Mouse (Mus musculus): ENCODE measurements around the gene Arhgef10l.

Gene Arhgef10l

DNA sequence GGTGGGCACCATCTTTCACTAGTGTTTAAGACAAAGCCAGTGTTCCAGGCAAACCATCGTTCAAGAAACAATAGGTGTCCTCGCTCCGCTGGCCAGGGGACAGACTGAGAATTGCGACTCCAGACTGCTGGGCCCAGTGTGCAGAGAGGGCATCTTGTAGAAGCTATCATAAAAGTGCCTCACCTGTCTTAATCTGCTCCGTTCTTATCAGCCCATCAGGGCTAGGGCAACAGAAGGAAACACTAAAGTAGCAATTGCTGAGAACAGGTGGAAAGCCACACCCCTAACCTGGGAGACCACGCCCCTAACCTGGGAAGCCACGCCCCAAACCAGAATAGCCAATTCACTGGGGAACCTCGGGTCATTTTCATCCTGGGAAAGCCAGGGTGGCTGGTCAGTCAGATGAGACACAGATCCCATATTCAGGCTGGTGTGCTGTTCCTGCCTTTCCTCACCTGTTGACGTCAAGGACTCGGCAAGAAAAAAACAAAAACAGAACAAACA is 140.1 kb downstream of the Arhgef10l start:
- DNase-seq (ENCODE audit: low spot score in 2 of 2): no peak

DNA sequence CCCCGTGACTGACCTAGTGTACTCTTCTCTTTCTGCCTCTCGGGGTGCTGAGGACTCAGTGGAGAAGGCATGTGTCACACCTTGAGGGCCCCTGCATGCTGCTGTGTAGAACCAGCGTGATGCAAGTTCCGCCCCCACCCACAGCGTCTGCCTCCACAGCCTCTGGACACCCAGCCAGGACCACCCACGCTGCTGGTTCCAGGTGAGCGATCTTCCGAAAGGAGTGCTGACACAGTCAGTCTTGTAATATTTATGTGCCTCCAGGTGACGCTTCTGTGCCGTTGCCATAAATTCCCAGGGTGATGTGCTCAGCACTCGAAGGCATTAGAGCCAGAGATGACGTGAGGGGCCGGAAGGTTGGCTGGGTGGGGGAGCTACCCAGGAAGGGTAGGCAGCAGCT is 140.9 kb downstream of the Arhgef10l start:
- DNase-seq (ENCODE audit: low spot score in 2 of 2): no peak

DNA sequence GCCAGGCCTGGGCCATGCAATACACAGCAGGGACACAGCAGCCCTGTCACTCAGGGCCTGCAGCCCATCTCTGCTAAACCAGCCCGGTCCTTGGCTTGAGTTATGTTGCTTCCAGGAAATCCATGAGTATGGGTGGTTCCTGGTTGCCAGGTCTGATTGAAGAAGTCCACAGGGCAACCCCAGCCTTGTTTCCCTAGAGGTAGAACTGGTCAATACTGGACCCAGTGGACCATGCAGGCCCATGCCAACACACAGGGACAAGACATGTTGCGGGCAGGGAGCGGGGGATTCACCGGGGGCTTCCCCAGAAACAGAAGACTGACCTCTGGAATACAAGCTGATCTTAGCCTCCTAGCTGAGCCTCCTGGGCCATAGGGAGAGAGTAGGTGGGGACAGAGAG is 142.9 kb downstream of the Arhgef10l start:
- no peak for DNase-seq (ENCODE audit: low spot score in 2 of 2)

DNA sequence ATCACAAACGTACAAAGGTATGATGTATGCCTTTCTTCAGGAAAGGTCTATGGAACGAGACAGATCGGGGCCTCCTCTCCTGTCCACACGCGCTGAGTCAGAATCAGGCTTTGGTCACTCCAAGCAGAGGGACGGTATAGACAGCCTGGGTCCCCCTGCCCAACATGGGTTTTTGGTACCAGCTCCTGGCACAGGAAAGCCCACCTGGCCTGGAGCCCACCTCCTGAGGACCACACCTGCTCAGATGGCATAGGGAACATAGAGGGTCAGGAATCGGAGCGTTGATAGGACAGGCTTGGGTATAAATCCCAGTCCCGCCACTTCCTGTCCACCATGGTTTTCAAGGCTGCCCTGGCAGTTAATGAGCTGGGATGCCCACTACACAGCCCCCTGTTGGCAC is 145.1 kb downstream of the Arhgef10l start:
- no peak for DNase-seq (ENCODE audit: low spot score in 2 of 2)

DNA sequence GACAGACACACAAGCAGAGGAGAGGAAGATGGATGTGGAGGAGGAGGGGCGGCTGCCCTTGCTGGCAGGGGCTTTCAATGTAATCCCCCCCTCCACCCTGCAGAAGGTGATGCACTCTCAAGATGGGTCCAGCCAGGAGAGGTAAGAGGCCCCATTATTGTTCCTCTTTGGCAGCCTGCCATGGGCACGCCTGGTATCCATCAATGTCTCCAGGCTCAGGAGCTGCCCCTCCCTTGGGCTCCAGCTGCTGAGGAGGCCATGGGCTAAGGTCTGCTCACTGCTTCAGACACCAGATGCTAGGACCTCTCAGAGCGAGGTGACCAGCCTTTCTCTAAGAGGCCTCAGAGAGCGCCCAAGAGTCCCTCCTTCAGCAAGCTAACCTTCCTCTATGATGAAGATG is 152.0 kb downstream of the Arhgef10l start:
- no peak for DNase-seq (ENCODE audit: low spot score in 2 of 2)

DNA sequence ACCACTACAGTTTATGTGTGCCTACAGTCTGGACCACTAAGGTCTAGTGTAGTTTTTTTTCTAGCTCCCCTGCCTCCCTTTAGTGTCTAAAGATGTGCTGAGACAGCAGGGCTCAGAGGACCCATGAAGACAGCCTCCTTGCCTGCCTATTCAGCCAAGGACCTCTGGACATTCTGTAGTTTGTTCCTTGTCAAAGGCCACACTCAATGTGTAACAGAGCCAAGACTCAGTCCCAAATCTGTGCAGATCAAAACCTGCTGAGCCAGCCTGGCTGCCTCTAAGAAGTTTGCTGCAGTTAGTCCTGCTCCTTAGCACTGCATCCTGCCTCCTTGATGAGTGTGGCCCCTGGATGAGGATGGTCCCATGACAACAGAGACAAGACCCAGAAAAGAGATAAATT is 156.0 kb downstream of the Arhgef10l start:
- no peak for DNase-seq (ENCODE audit: low spot score in 2 of 2)

DNA sequence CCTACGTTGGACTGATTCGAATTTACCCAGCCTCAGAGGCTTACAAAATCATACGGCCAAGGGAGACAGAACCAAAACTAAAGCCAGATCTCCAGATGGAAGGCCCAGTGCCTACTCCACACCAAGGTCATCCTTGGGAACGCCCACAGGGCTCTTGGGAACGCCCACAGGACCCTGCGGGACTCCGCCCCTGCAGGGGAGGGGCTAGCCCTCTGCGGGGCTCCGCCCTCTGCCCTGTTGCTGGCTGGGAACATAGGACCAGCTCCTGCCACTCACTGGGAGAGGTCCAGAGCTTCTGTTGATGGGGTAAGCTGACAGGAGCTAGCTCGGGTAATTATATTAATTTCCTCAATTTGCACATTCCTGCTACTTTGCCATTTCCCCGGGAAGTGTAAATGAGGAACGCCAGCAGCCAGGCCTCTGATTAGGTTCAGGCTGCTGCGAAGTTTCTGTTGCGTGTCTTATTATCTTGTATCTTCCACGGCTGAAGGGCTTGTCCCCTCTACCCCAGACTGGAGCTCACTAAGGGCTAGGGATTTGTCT is 158.6 kb downstream of the Arhgef10l start:
- DNase-seq (ENCODE audit: low spot score in 2 of 2): no peak

DNA sequence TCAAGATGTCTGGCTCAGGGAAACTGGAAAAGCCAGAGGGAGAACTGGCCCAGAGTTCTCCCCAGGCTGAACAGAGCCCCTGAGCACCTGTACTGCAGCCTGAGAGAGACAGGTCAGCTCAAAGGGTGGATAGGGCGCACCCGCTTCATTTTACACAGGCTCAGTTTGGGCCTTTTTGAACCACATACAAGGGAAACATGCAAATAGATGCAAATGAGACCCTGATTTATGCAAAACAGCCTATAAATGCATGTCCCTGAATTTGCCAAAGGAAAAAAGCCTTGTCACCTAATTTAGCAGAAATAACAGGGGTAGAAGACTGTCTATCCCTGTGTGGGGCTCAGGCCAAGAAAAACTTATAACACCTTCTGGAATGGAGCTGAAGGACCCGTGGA is 160.2 kb downstream of the Arhgef10l start:
- DNase-seq (ENCODE audit: low spot score in 2 of 2): no peak

DNA sequence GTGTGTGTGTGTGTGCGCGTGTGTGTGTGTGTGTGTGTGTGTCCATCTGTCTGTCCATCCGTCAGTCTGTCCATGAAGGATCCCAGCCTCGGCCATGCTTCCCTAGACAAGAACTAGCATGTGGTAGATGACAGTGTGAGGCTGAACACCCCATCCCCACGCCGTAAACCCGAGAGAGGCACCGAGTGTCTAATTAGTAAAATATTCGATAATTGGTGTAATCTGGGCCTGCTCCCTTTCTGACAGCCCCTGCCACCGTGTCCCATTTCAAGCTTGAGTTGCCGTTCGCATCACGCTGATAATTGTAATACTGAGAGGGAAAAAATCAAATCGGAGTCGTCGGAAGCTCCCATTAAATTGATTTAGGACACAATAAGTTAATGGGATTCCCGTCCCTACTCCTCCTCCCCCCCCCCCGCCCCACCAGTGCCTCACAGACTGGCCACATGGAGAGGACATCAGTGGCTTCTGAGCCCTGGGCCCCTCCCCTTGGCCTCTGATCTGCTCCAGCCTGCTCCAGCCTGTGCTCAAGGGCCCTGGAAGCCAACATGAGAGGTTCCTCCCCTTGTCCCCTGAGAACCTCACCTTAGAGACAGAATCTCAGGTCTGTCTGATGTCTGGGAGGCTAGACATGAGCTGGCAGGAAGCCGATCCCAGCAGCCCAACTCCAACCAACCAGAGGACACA is 160.7 kb downstream of the Arhgef10l start:
- DNase-seq (ENCODE audit: low spot score in 2 of 2): no peak

DNA sequence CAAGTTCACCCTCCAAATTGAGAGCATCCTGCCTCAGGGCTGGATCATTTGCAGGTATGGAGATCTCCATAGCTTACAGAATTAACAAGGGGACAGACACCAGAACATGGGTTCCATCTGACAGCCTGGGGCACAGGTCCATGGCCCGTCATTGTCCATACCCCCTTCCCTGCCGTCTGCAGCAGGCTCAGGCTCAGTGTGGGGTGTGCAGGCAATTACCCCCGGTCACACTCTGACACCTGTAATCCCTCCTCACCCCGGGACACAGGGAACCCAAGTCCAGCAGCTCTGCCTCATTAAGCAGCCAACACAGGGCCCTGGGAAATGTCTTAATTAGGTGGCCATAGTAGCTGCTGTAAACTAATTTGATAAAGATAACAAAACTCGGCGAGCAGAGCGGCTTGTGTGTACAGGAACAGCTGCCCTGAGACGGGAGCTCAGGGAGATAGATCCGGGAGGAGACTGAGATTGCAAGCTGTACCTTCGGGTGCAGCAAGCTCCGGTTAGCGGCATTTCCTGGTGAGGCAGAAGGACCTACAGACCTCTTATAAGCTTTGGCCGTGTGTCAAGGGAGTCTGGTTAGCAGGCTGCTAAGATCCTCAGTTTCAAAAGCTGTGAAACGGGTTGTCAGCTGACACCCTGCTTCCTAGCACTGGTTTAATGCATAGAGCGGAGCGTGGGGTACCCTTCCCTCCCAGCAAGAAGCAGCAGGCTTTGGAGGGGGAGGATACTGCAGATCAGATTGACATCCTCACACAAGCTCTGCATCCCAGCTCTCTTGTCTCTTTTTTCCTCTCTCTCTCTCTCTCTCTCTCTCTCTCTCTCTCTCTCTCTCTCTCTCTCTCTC is 161.5 kb downstream of the Arhgef10l start:
- DNase-seq (ENCODE audit: low spot score in 2 of 2): no peak

DNA sequence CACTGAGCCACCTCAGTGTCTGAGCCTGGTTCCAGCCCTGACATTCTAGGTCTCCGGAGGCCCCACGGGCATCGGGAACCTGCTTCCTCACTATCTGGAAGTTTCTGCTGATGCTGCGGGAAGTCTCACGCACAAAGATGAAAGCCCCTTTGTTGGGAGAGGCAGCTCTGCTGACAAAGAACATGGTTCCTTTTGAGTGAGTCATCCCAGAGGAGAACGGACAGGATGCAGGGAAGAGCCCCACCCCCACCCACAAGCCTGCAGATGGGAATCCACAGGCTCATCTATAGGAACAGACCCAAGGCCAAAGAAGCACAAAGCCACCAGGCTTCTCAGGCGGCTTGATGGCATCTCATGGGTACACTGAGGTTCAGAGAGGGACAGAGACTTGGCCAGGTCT is 165.0 kb downstream of the Arhgef10l start:
- DNase-seq (ENCODE audit: low spot score in 2 of 2): no peak

DNA sequence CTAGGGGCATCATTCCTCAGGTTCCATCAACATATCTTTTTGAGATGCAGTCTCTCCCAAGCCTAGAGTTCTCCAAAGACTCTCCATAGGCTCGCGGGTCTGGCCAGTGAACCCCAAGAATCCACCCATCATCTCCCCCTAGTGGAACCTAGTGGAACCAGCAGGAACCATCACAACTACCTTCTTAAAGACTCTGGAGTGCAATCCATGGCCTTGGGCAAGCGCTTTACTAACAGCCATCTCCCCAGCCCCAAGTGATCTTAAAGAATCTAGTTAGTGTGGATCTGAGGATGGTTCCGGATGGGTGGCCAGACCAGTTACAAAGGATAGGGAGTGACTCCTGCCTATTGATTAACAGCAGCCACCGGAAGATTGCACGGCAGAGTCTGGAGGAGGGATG is 166.2 kb downstream of the Arhgef10l start:
- no peak for DNase-seq (ENCODE audit: low spot score in 2 of 2)

DNA sequence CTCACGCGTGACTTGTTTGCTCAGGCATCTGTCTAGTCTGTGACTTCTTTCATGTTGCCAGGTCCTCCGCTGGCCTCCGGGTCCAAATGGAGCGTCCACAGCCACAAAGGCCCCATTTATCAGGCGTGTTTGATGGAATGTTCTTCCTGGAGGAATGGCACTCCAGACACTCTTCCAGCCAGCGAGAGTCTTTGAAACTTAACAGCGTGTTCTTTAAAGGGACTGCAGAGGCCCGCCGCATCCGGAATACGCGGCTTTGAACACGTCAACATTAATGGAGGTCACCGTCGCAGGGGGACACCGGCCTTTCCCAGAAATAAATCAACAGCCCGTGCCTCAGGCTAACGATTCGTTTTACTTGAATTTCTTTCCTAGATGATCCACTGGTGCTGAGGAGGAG is 168.6 kb downstream of the Arhgef10l start:
- DNase-seq (ENCODE audit: low spot score in 2 of 2): no peak

DNA sequence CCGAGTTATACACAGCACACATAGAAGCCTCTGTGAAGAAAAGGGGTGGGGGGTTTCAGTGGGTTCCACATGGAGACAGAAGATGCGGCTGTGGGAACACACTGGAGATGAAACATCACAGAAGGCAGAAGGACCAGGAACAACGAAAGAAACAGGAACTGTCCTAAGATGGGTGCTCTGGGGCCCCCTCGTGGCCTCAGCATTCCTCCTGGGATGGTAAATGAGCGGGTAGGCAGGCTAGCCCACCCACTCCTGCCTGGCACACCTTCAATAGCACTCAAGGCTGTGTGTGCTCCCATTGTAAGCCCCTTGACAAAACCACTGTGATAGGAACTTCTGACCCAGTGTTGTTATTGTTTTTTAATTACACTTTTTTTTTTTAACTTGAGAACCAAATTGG is 174.3 kb downstream of the Arhgef10l start:
- no peak for DNase-seq (ENCODE audit: low spot score in 2 of 2)

DNA sequence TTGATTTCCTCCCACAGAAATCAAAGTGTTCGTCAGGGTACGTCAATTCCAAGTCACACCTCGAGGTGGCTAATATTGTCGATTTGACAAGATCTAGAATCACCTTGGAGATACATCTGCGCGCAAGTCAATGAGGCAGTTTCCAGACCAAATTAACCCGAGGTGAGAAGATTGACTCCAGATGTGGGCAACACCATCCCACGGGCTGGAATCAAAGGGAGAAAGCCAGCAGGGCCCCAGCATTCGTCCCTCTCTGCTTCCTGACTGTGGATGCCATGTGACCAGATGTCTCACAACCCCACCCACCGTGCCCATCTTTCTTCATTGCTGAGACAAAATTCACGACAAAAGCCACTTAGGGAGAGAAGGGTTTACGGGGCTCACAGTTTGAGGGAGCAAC is 180.4 kb downstream of the Arhgef10l start:
- DNase-seq (ENCODE audit: low spot score in 2 of 2): no peak

DNA sequence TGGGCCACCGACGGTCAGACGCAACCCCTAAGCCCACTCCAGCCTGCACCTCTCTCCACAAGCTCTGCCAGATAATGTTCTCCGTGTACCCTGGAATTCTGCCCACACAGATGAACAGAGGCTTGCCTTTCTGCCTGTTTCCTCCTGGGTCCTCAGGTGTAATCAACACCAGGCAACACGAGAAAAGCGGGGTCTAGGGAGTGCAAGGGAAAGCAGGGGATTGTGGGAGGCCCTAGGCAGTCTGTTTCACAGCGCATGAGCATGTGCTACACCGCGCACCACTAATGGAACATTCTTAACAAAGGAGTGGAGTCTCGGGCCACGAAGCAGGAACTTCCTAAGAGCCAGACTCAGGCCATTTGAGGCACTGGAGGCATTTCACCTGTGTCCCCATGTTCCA is 182.7 kb downstream of the Arhgef10l start:
- no peak for DNase-seq (ENCODE audit: low spot score in 2 of 2)

DNA sequence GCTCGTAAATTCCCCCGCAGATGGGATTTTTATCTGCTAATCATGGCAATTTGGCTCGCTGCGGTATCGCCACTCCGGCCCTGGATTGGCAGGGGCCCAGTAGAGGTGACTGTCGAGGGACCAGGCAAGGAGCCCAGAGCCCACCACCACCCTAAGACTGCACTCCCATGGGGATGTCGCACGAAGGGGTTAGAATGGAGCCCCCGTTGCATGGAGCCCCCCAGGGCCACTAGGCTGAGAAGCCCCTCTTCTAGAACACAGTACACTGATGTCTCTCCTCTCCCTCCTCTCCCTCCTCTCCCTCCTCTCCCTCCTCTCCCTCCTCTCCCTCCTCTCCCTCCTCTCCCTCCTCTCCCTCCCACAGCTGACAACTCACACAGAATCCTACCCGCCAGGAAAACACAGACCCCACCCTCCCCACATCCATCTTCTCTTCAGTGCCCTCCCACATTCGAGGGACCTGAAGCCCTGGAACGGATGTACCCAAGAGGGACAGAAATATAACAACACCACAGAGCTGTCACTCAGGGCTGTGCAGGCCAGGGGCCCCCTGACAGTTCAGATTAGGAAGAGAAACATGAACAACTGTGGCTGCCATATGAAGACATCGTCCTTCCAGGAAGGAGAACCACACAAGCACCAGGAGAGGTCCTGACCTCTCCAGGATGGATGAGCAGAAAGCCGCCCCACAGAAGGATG is 185.3 kb downstream of the Arhgef10l start:
- no peak for DNase-seq (ENCODE audit: low spot score in 2 of 2)

DNA sequence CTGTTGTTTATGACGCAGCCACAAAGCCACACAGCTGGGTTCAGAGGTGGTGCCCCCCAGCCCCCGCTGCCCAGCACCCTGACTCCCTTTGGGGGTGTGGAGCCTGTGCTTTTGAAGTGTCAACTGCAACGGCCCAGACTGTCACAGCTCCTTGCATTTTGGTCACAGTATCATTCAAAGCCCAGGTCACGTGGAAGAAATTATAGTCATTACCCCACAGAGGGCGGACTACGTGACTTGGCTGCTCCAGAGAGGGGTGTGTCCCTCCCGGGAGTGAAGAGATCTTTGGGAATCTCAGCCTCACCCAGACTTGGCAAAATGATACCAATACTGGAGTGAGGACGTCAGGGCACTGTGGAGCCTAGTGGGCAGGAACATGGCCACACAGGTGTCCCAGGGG is 190.6 kb downstream of the Arhgef10l start:
- DNase-seq (ENCODE audit: low spot score in 2 of 2): no peak

DNA sequence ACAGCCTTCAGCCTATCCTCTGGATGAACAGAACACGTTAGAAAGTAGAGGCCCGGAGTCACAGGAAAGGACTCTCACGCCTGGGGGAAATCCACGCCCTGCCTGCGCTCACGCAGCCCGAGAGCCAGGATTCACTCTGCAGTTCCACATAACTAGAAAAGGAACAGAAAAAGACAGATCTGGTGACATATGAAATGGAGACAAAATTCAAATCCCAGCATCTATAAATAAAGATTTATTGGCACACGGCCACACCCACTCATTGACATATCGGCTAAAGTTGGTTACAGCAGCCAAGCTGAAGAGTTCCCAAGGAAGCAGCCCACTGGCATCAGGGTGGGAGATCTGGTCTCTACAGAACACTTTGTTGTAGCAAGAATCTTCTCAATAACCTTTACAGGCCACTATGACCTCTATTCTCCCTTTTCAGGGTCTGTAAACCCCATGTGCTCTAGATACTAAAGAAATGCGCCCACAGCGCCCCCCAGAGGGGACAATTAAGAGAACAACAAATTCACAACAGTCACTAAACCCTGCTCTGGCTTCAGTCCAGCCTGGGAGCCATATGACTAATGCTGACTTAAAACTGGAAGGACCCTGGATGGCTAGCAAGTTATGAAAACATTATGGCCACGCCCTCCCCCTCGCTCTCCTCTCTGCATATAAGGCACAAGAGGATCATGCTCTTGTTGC is 195.9 kb downstream of the Arhgef10l start:
- DNase-seq (ENCODE audit: low spot score in 2 of 2): no peak

DNA sequence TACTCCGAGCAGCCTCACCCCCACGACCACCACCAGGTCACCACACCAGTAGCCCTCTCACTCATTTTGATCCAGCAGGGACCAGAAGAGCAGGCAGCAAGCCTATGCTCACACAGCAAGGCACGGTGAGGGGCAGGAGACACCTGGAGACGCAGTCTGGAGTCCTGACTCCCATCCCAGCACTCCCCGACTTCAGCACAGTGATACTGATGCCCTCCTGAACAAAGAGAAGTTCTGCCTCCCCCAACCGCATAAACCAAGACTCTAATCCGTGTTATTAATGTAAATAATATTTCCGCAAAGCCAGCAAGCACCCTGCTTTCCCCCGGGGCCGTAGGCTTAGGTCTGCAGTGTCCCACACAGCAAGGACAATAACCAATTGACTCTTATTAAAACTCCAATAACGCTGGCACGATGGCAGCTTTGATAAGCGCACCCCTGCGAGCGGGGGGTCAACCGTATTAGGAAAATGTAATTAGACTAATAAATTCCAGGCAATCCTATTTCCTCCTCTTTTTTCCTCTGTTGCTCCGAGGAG is 198.5 kb downstream of the Arhgef10l start:
- no peak for DNase-seq (ENCODE audit: low spot score in 2 of 2)

Measured in spleen, postnatal 14 days (tissue).